Mouse (Mus musculus): ENCODE results near the gene Pitpnm1. TPM values are rescaled to one million over a fixed set of nuclear protein-coding genes. Genes with fewer than 3 reads are reported as not detected.
"Not testable (repeated sequence)": the region's sequence is repeated elsewhere in the genome, so short reads cannot be mapped to it uniquely, and the experiment has no call there.

Gene Pitpnm1
- total RNA-seq, 2 experiments from 2014 or later = 51.6 to 65.0 TPM

DNA sequence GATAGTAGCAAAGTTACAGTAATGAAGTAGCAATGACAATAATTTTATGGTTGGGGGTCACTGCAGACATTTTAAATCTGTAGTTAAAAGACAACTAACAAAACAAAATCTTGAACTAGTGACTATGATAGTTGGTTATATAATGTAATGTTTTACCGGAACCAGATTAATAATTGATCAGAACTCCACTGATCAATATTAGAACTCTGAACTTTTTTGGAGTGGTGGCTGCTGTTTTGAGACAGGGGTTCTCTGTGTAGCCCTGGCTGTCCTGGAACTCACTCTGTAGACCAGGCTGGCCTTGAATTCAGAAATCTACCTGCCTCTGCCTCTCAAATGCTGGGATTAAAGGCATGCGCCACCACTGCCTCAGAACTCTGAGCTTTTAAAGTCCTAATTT lies 31.6 kb upstream of the Pitpnm1 start:
- not testable (repeated sequence) for DNase-seq (ENCODE audit: low spot score in 2 of 2)

- no peak for DNase-seq (ENCODE audit: low spot score in 2 of 2)
These were observed 30.9 kb upstream of the Pitpnm1 start for GRCm38 (mm10) chr19:4068717-4069410.

GRCm38 (mm10) chr19:4070311-4070710 lies 29.5 kb upstream of the Pitpnm1 start:
- no peak for DNase-seq (ENCODE audit: low spot score in 2 of 2)

DNA sequence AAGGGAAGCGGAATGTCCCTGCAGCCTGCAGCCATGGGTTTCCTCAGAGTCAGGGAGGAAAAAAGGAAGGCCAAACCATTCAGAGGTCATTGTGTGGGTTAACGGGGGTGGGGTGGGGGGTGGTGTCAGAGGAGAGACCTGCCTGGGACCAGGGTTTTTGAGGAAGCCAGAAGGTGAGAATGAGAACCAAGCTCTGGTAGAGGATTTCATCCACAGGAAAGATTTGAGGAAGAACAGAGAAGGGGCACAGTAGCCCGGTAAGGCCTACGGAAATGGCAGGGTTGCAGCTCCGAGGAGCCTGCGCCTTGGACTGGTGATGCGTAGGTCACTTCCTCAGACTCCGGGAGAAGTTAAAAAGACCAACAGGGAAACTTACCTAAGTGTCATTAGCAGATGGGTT lies 29.0 kb upstream of the Pitpnm1 start:
- no peak for DNase-seq (ENCODE audit: low spot score in 2 of 2)

GRCm38 (mm10) chr19:4071406-4071805 lies 28.4 kb upstream of the Pitpnm1 start:
- DNase-seq (ENCODE audit: low spot score in 2 of 2) = no peak

- no peak for DNase-seq (ENCODE audit: low spot score in 2 of 2)
These were observed 26.9 kb upstream of the Pitpnm1 start for GRCm38 (mm10) chr19:4072706-4073424.

DNA sequence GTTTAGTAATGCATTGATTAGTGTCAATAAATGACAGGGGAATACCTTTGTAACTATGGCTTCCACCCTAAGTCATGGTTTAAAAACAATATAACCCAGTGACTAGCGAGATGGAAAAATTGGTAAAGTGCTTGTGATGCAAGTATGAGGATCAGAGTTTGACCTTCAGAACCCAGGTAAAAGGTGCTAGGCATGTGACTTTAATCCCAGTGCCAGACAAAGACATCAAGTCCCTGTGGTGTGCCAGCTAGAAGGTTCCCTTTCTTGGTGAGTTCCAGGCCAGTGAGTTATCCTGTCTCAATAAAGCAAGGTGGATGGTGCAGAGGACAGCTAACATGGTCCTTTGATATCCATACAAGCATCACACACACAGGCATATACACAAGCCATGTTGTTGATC lies 24.3 kb upstream of the Pitpnm1 start:
- no peak for DNase-seq (ENCODE audit: low spot score in 2 of 2)

- no peak for DNase-seq (ENCODE audit: low spot score in 2 of 2)
These were observed 20.2 kb upstream of the Pitpnm1 start for GRCm38 (mm10) chr19:4079594-4079993.

- DNase-seq (ENCODE audit: low spot score in 2 of 2) = no peak
These were observed 19.2 kb upstream of the Pitpnm1 start for GRCm38 (mm10) chr19:4080511-4081009.

- no peak for DNase-seq (ENCODE audit: low spot score in 2 of 2)
These were observed 18.4 kb upstream of the Pitpnm1 start, which contains the start of gene Cabp2 for GRCm38 (mm10) chr19:4081394-4081793. Cabp2 (plus strand) TSS chr19:4081578.

- DNase-seq (ENCODE audit: low spot score in 2 of 2) = no peak
These were observed 17.4 kb upstream of the Pitpnm1 start for GRCm38 (mm10) chr19:4082219-4082965.

DNA sequence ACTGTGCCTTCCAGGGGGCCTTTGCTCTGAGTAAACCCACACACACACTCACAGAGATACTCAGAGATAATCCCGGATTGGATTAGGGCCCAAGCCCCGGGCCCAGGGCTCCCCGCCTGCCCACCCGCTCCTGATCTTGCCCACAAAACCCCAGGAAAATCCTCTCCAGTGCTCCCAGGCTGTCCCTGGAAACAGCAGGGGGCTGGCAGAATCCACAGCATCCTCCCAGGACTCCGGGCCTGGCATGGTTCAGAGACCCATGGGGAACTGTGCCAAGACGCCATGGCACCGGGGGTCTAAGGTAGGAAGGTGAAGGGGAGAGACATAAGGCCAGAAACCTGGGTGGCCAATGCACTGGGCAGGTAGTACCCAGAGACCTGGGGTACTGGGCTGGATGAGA lies 16.5 kb upstream of the Pitpnm1 start:
- no peak for DNase-seq (ENCODE audit: low spot score in 2 of 2)

- DNase-seq (ENCODE audit: low spot score in 2 of 2) = no peak
These were observed 16.0 kb upstream of the Pitpnm1 start for GRCm38 (mm10) chr19:4083826-4084225.

- no peak for DNase-seq (ENCODE audit: low spot score in 2 of 2)
These were observed 14.8 kb upstream of the Pitpnm1 start for GRCm38 (mm10) chr19:4084984-4085383.

DNA sequence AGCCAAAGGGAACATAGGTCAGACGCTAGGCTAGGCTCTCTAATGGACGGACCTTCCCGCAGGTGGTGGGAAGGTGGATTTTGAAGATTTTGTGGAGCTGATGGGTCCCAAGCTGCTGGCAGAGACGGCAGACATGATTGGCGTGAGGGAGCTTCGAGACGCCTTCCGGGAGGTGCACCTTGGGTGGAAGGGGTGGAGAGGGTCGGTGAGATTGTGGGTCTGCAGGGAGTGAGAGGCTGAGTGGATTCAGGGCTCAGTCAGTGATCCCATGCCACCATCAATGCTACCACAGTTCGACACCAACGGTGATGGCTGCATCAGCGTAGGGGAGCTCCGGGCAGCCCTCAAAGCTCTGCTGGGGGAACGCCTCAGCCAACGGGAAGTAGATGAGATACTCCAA lies 13.6 kb upstream of the Pitpnm1 start:
- no peak for DNase-seq (ENCODE audit: low spot score in 2 of 2)

DNA sequence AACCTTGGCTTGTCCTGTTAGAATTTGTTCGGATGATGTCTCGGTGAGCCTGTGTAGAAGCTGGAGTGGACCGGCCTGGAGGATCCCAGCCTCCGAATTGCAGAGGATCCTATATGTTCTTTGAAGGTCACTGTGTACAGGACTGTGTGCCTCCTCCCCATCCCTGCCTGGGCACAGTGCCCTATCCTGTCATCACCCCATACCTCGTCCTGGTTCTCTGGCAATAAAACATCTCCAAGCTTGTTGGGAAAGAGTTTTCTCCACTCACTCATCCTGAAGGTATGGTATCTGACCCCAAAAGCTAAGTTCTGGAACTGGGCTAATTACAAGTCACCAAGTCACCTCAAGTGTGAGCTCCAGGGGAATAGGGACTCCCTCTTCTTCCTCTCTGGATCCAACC lies 12.7 kb upstream of the Pitpnm1 start:
- DNase-seq (ENCODE audit: low spot score in 2 of 2) = no peak

GRCm38 (mm10) chr19:4088146-4088545 lies 11.7 kb upstream of the Pitpnm1 start:
- DNase-seq (ENCODE audit: low spot score in 2 of 2) = no peak

DNA sequence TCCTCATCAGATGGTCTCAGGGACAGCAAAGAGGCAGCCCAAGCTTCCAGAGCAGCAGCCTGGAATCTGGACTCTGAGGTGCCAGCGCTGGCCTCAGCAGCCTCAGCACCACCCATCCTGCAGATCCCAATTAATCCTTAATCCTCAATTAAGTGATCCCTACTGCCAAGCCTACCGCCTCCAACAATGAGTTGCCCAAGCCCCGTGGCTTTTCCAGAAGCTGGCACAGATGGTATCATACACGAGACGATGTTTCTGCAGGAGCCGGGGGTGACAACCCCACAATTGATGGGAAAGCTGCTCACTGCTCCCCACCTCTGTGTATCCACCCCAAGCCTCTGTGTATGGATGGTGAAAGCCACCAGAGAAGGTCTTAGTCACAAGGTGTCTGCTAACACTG lies 10.7 kb upstream of the Pitpnm1 start:
- DNase-seq (ENCODE audit: low spot score in 2 of 2) = no peak

GRCm38 (mm10) chr19:4090446-4090845 lies 9.4 kb upstream of the Pitpnm1 start:
- DNase-seq (ENCODE audit: low spot score in 2 of 2) = no peak

- DNase-seq (ENCODE audit: low spot score in 2 of 2) = no peak
These were observed 8.4 kb upstream of the Pitpnm1 start for GRCm38 (mm10) chr19:4091383-4091782.

GRCm38 (mm10) chr19:4092750-4093149 lies 7.0 kb upstream of the Pitpnm1 start:
- DNase-seq (ENCODE audit: low spot score in 2 of 2) = no peak

DNA sequence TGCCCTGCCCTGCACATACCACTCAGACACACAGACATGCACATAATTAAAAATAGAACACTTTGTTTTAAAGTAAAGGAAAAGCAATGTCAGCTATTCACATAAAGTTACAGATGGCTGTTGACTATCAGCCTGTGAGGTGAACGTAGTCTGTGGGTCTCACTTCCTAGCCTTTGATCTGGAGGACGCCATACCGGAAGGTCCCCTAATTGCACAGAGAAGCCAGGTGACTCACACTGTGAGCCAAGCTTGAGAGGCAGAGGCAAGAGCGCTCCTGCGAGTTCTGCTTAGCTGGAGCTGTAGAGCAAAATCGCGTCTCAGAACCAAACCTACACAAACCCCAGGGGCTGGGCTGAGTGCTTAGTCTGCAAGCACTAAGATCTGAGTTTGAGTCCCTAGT lies 6.0 kb upstream of the Pitpnm1 start:
- DNase-seq (ENCODE audit: low spot score in 2 of 2) = no peak

All from adrenal gland, postnatal 4 days (tissue).